Mouse (Mus musculus): Measurements from ENCODE around the gene Mucl1. TPM values are rescaled to one million over a fixed set of nuclear protein-coding genes. Genes with fewer than 3 reads are reported as not detected.

Mucl1 gene
- 13.6 TPM for polyA plus RNA-seq (2014; fragmentation: Illumina TruSeq; extraction: RNeasy Lipid Tissue Mini Kit (QIAGEN cat#74804); ENCODE audit: low read depth, low replicate concordance)

DNA sequence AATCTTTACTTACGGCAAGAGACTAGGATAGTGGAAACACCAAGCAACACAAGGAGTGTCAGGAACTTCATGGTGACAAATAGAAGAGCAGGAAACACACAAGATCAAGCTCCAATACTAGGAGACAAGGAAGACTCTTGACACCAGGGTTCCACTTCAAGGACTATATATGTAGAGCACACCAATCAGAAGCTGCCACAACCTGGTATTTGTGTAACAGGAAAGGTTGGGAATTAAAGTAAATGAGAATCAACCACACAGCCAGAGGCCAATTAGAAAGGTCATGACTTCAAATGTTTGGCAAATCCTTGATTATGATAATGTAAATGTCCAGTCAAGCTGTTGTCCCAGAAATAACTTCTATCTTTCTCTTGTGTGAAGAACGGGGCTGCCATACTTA, at the start of gene Mucl1:
Gene Mucl1, minus strand, starts transcription at position 101 of the 400 bp plus-strand sequence.

Other genes with a start within 250 kb of the Mucl1 start
- gene Ppp1r1a, start 217.5 kb downstream of the Mucl1 start, polyA plus RNA-seq (2014; fragmentation: Illumina TruSeq; extraction: RNeasy Lipid Tissue Mini Kit (QIAGEN cat#74804); ENCODE audit: low read depth, low replicate concordance): not detected
- not detected for gene Glycam1, start 190.4 kb downstream of the Mucl1 start, polyA plus RNA-seq (2014; fragmentation: Illumina TruSeq; extraction: RNeasy Lipid Tissue Mini Kit (QIAGEN cat#74804); ENCODE audit: low read depth, low replicate concordance)
- gene Mucl2, start 143.8 kb upstream of the Mucl1 start, polyA plus RNA-seq (2014; fragmentation: Illumina TruSeq; extraction: RNeasy Lipid Tissue Mini Kit (QIAGEN cat#74804); ENCODE audit: low read depth, low replicate concordance): not detected

Data from testis, adult 10 weeks (tissue).